Mouse (Mus musculus) granulocyte monocyte progenitor cell, adult 5-6 weeks (primary cell): ENCODE data around the gene Gng8. TPM values are rescaled to one million over a fixed set of nuclear protein-coding genes. Genes with fewer than 3 reads are reported as not detected.

Experiments
- ATAC-seq: replicated peaks from 2 replicates; pipeline ENCODE4 v1.8.0; 2016; ENCODE audit warnings: mild to moderate bottlenecking, moderate TSS enrichment, inconsistent platforms; ENCODE audit not compliant: poor library complexity, severe bottlenecking
- total RNA-seq, 2 experiments: library from RNA; stranded (forward) in 1 of 2; stranded (reverse) in 1 of 2; fragments of 200-712, 200-1000 nt in 1 of 2; fragments of >200 nt in 1 of 2; fragmentation: Nextera tagmentation in 1 of 2; gene quantifications; 2 replicates each; pipeline ENCODE4 v1.2.3; 2014 to 2017

The Gng8 gene
- total RNA-seq, 2 experiments from 2014 or later = 0.62 TPM; not detected in 1

DNA sequence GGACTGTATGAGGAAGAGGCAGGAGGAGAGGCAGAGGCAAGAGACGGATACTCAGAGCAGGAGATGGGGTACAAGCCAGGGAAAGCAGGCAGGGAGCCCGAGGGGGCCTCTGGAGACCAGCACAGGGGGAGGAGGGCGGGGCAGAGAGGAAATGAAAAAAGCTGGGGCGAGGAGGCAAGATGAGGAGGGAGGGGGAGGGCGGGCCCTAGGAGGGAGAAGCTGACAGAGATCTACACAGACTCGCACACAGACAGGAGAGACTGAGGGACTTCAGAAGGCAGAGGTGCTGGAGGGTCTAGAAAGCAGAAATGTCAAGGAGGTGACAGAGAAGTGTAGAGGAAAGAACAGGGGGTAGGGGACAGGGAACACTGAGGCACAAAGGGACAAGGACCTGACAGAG lies 14.7 kb downstream of the Gng8 start, which contains the start of gene Ptgir:
Gene Ptgir, plus strand, starts transcription at position 210 of the 400 bp plus-strand sequence.
- ATAC-seq = 0 out of 2 replicates have a peak, but pooled peaks have one; percentile 10

GRCm38 (mm10) chr7:16906889-16907559 lies 15.4 kb downstream of the Gng8 start:
- ATAC-seq = no peak

DNA sequence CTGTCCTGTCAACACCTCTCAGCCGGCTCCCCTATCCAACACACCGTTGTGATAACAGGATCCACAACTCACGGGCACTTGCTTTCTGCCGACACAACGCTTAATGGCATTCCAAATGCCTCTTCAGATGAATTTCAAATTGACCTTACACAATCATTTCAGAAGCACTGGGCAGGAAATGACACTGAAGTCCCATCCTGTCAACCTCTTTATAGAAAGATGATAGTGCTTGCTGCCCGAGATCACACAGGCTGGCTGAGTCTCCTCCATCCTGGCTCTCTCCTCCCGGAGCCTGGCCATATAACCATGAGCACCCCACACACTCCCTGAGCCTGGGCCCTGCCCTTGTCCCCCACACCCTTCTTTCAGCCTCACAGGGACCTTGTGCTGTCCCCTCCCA lies 16.3 kb downstream of the Gng8 start:
- ATAC-seq = peak; percentile 10

DNA sequence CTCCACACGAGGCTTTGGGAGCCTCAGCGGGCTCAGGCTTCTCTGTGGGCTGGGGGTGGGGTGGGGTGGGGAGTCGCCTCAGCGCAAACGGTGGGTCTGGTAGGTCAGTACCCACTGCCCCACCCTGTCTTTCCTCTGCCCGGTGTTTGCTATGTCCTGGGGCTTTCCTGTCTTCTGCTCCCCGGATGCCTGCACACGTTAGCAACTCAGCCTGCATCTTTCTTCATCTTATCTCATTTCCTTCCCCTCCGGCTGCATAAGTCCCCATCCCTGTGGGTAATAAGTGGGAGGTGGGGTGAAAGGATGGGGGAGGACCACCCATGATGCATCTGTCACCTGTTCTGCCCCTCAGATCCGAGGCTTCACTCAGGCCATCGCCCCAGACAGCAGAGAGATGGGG lies 16.8 kb downstream of the Gng8 start:
- peak; percentile 14 for ATAC-seq

DNA sequence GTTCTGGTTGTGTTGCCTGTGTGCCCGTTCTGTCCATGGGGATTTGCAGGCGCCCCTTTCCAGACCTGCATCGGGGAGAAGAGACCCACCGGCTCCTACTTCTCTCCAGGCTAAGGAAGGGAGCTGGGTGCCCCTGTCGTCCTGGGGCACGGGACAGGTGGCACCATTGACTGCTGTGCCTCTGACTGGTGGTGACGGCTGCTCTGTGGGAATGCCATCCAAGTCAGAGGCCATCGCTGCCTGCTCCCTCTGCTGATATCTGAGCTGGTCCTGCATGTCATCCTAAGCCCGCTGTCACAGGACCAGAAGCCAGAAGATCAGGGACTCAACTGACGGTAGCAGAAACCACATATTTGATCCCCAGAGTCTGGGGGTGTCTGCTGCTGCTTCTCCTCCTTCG lies 17.3 kb downstream of the Gng8 start:
- ATAC-seq = no peak

DNA sequence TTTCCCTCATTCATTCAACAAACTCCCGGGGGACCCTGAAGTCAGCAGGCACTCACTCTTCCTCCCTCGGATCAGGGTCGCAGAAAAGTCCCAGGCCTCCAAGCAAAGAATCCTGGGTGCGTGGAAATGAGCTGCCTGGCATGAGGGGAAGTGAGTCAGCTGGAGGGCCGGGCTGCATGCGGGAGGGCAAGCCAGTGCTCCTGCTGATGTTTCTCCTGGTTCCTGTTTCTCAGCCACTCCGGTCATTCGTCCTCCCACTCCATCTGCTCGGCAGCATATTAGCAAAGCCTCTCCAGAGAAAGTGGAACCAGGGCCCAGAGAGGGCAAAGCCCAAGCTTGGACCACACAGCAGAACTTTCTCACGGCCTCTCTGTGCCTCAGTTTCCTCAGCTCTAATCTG lies 18.3 kb downstream of the Gng8 start:
- peak; percentile 73 for ATAC-seq

- ATAC-seq = no peak
Observed at GRCm38 (mm10) chr7:16911904-16912303, 20.3 kb downstream of the Gng8 start.

DNA sequence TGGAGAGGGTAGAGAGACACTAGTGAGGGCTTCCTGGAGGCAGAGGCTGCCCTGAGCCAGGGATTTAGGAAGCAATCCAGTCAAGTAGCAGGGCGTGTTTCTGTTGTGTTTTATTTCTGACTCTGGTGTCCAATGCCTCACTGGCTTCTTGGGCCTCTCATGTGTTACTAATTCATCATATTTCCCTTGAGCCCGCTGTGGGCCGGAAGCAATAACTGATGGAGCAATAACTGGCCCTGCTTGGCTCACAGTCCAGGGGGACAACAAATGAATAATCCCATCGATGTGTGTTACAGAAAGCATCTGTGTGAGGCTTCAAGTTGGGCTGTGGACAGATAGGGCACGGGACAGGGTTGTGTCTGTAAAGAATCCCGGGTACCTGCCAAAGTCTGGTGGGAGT lies 20.8 kb downstream of the Gng8 start:
- ATAC-seq = peak; percentile 20

- ATAC-seq = peak; percentile 62
Observed at GRCm38 (mm10) chr7:16913806-16914452, 22.3 kb downstream of the Gng8 start.

DNA sequence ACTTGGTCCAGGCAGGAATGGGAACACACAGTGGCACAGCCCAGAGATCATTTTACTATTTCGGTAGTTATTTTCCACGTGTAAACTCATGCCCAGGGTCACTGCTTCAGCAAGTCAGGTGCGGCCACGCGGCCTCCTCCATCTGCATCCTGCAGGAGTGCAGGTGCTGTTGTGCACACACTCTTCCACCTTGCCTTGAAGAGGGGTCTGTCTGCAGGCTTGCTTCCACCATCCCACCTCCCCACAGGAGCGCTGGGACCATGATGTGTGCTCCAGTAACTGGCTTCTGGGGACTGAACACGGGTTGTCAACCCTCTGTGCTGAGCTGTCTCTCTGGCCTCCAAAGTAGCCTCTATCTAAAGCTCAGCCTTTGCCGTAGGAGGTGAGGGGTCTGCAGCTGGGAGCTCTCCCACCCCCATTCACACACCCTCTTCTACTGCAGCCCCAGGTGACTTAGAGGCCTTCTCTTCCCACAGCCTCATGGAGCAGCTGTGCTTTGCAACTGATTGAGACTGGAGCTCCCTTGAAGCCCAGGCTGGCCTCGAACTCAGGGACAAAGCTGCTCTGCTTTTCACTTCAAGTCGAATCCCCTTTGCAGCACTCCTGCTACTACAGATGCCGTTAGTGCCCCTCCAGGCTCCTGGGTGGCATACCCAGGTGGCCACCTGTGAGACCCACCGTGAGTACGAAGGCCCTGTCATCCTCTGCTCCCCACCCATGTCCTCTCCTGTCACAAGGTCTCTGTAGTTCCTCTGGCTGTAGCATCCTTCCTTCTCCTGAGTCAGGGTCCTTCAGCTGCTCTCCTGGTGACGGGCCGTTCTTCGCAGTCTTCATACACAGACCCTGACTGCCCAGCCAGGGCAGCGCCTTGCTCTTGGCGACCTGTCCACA lies 23.1 kb downstream of the Gng8 start:
- no peak for ATAC-seq

DNA sequence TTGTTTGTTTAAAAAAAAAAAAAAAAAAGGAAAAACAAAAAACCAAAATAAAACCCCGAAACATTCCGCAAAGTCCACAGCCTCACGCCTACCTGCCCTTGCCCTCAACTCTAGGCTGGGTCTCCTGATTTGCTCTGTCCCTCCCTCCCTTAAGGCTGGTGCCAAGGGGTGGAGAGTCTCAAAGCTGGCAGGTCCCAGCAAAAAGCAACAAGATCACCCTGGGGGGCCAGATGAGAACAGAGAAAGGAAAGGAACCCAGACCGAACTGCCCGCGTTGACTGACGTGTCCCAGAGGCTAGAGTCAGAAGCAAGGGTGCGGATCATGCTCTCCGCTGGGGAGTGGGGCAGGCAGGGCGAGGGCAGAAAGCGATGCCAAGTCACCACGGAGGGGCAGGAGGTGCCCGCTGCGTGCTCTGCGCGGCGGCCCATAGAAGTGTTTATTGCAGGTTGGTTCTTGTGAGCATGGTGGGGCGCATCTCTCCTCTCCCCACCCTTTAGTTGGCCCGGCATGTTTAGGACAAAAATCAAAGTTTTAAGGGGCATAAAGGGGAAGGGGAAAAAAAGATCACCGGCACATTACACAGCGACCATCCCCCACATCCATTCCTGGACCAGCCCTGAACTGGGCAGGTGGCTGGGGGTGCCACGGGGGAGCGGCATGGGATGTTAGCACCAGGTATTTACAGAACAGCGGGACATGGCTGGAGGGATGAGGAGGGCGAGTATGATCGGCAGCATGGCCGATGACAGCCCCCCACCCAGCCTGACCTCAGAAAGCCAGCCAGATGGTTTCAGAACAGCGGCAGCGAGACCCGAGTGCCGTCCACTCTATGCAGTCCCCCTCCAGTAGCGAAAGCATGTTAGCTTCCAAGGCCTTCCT lies 24.1 kb downstream of the Gng8 start:
- no peak for ATAC-seq

DNA sequence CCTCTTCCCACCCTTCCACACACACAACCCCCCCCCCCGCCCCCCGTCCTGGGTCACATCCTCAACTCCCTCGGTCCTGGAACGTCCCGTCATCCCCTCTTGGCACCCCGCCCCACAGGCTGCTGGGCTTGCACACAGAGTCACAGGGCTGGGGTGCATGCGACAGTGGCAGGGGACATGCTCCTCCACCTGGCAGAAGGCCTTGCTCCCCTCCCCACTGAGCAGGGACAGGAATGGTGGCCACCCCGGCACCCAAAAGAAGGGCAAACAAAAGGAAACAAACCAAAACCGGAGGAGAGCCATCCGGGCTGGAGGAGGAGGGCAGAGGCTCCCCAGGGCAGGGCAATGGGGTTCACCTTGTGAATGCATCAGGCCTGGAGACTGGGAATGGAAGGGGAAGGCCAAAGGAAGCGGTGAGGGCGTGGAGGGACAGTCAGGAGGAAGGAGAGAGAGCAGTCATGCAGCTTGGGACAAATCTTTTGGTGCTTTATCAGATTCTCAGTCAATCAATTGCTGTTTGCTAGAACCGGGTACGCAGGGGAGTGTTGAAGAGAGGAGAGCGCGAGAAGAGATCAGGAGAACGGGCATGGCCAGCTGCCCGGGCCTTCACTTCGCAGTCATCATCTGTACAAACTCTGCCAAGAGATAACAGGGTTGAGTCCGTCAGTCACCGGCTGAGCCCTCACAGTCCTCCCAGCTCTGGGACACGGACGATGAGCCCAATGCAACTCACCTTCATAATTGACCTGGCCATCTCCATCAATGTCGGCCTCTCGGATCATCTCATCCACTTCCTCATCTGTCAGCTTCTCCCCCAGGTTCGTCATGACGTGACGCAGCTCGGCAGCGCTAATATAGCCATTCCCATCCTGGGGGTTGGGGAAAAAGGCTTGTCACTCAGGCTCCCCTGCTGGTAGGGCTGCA lies 25.0 kb downstream of the Gng8 start:
- no peak for ATAC-seq

DNA sequence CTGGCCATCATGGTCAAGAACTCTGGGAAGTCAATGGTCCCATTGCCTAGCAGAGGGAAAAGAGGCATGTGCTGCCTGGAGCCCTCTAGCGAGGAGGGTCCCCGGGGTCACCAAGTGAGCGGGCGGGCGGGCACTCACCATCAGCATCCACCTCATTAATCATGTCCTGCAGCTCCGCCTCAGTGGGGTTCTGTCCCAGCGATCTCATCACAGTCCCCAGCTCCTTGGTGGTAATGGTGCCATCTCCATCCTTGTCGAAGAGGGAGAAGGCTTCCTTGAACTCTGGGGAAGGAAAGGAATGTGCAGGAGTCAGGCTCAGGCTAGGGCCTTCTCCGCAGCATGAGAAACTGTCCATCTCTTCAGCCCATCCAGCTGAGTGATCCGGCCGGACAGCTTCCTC lies 25.9 kb downstream of the Gng8 start:
- no peak for ATAC-seq

DNA sequence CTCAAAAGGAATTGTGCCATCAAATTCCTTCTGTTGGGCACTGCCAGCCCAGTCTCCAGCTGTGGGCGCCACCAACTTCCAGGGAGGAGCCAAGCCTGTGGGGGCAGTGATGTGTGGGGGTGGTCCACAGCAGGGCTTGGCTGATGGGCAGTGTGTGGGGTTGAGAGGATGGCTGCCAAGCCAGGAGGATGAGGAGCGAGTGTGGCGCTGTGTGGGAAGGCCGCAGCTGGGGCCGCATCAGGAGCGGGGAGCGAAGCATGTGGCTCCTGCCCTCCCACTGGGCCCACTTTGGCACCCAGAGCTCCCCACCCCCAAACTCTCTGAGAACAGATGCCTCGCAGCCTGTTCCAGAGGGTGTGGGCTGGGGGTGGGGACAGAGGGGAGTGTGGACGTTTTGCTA lies 26.4 kb downstream of the Gng8 start:
- ATAC-seq = no peak

DNA sequence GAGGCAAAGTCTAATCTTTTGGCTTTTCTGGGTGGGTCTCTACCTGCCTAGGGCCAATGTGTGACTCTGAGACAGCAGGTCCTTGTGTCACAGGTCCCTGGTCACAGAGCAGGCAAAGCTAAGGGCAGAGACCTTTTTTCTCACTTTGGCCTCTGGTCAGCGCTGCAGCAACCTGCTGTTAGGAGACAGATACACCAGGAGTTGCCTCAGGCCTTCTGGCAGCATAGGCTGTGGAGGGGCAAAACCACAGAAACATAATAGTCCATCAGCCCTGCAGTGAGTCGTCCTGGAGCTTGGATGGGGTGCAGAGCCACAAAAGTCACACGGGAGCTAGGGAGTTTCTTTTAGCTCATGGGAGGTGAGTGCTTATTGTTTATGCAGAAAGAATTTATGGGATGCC lies 27.1 kb downstream of the Gng8 start:
- ATAC-seq = no peak

- ATAC-seq = no peak
Observed at GRCm38 (mm10) chr7:16919395-16920149, 28.0 kb downstream of the Gng8 start.

DNA sequence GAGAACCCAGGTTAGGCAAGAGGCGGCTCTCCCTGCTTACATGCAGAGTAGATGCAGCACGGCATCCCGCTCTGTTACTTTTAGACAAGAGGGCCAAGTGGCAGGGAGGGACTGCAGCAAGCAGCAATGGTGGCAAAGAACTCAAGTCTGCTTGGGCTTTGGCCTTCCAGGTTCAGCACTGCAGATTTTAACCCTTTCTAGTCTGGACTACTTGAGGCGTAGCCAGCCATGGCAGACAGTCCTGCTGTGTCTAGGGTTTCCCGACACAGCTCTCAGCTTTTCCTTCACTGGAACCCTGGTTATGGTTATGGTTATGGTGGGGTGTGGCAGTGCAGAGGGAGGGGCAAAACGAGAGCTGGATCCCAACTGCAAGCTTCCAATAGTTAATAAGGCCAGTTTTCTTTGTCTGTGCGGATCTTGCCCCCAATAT lies 28.6 kb downstream of the Gng8 start:
- ATAC-seq = no peak
